Comparison of ENCODE assay signal across 9 mouse cellular contexts in the genomic region with DNA sequence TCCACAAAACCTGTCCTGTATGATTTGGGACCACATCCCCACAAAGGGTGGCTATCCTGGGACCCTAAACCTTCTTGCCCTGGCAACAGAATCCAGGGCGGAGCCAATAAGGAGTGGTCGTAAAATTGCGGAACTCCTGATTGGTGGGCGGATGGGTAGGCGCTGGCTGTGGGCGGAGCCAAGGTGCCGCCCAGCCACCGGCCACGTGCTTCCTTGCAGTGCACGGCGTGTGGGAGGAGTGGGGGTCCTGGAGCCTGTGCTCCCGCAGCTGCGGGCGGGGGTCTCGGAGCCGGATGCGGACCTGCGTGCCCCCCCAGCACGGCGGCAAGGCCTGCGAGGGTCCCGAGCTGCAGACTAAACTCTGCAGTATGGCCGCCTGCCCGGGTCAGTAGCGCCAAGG. TPM values are rescaled to one million over a fixed set of nuclear protein-coding genes. Genes with fewer than 3 reads are reported as not detected.
DNase-seq lines count a peak whose midpoint lies in the region; ATAC-seq and TF ChIP-seq lines count a peak whose summit lies in the region.
"Had no signal": no experiment of that assay in that cellular context is flagged by ENCODE, and none has a peak within 500 bp of the region (broad histone marks: within the 10 kb centered on the region; RNA-seq: fewer than 3 reads in every experiment).

No protein-coding gene starts in this region.

- ATAC-seq in lung, embryonic 14.5 days (ENCODE audit: insufficient read depth), result no peak
- no peak for ATAC-seq in embryonic facial prominence, embryonic 15.5 days (ENCODE audit: insufficient number of reproducible peaks, low FRiP score, low TSS enrichment, low read depth)
- ATAC-seq in limb, embryonic 13.5 days (ENCODE audit: low FRiP score, low read depth), result no peak
- ATAC-seq in inflammation-experienced regulatory T-cells, adult 6 months, result no peak

- peaks cover 10% of the 10 kb centered on the region for H3K4me1 ChIP-seq in lung, embryonic 14.5 days (ENCODE audit: insufficient read depth)
- H3K4me1 ChIP-seq in embryonic facial prominence, embryonic 15.5 days, result peaks cover 13% of the 10 kb centered on the region
- H3K4me1 ChIP-seq in limb, embryonic 13.5 days, result peaks cover 23% of the 10 kb centered on the region

- H3K27ac ChIP-seq in lung, embryonic 14.5 days (ENCODE audit: low read depth), result no peak overlapping the region
- H3K27ac ChIP-seq in embryonic facial prominence, embryonic 15.5 days (replicated peaks), result no peak overlapping the region
- H3K27ac ChIP-seq in limb, embryonic 13.5 days, result no peak overlapping the region

- H3K4me2 ChIP-seq in lung, embryonic 14.5 days, result peak overlapping the region; percentile 61
- peak overlapping the region; percentile 50 for H3K4me2 ChIP-seq in embryonic facial prominence, embryonic 15.5 days (replicated peaks)
- peak overlapping the region; percentile 63 for H3K4me2 ChIP-seq in limb, embryonic 13.5 days (replicated peaks)

- 10% methylated on average over 25 of the region's 25 CpGs for WGBS in lung, embryonic 14.5 days
- 23% methylated on average over 25 of the region's 25 CpGs for WGBS in embryonic facial prominence, embryonic 15.5 days
- 9% methylated on average over 25 of the region's 25 CpGs for WGBS in limb, embryonic 13.5 days

- peak overlapping the region; percentile 37; the same call in 1 of the 2 replicates for H3K9ac ChIP-seq in lung, embryonic 14.5 days
- no peak overlapping the region for H3K9ac ChIP-seq in embryonic facial prominence, embryonic 15.5 days
- H3K9ac ChIP-seq in limb, embryonic 13.5 days, result peak overlapping the region; percentile 54; the same call in 1 of the 2 replicates

- DNase-seq in lung, embryonic 14.5 days, result peak; percentile 57
- no peak for DNase-seq in lung, postnatal 36 days
- peak; percentile 24 for DNase-seq in splenic B cell, adult 2 months (ENCODE audit: low read depth, low spot score)
- DNase-seq in spleen, adult 12 weeks (ENCODE audit: low spot score), result no peak
- DNase-seq in left cerebral cortex, postnatal 4 days, result no peak

- H3K9me3 ChIP-seq in lung, embryonic 14.5 days (ENCODE audit: low read depth, low read length), result no peaks in the 10 kb centered on the region
- H3K9me3 ChIP-seq in embryonic facial prominence, embryonic 15.5 days (replicated peaks), result no peaks in the 10 kb centered on the region
- no peaks in the 10 kb centered on the region for H3K9me3 ChIP-seq in limb, embryonic 13.5 days

- intact Hi-C loops in left cerebral cortex, postnatal 4 days (cut with DNase I), result no loop called here

- no peak for TF ChIP-seq CTCF in lung, embryonic 14.5 days (IDR thresholded peaks at IDR 0.05; ENCODE audit: low read depth)

- H3K36me3 ChIP-seq in lung, embryonic 14.5 days (ENCODE audit: insufficient read depth), result 0 out of 2 replicates have a peak, but pooled peaks cover 7% of the 10 kb centered on the region
- H3K36me3 ChIP-seq in embryonic facial prominence, embryonic 15.5 days, result peaks cover 23% of the 10 kb centered on the region
- peaks cover 23% of the 10 kb centered on the region for H3K36me3 ChIP-seq in limb, embryonic 13.5 days
- no peaks in the 10 kb centered on the region for H3K36me3 ChIP-seq in splenic B cell, adult 2 months (ENCODE audit: control insufficient read depth, insufficient read depth, low read length, poor library complexity, severe bottlenecking)

- peak overlapping the region; percentile 21 for H3K4me3 ChIP-seq in lung, embryonic 14.5 days (ENCODE audit: low read depth, low read length)
- H3K4me3 ChIP-seq in embryonic facial prominence, embryonic 15.5 days (replicated peaks), result peak overlapping the region; percentile 25
- peak overlapping the region; percentile 31 for H3K4me3 ChIP-seq in limb, embryonic 13.5 days

- peaks cover 28% of the 10 kb centered on the region for H3K27me3 ChIP-seq in lung, embryonic 14.5 days (ENCODE audit: insufficient read depth, low read length)
- peaks cover 5% of the 10 kb centered on the region; the same call in 1 of the 2 replicates for H3K27me3 ChIP-seq in embryonic facial prominence, embryonic 15.5 days
- H3K27me3 ChIP-seq in limb, embryonic 13.5 days, result peaks cover 60% of the 10 kb centered on the region
- no peaks in the 10 kb centered on the region for H3K27me3 ChIP-seq in splenic B cell, adult 2 months (ENCODE audit: control insufficient read depth, insufficient read depth, low read length, poor library complexity, severe bottlenecking)

RNA-seq across cellular contexts. Expression of a gene that starts 21.9 kb away (rescaled TPM):
- 2.0 TPM in 2 replicates for polyA plus RNA-seq in lung, embryonic 14.5 days (2014; fragmentation: Nextera tagmentation; extraction: Ambion mirVana)
- 7.0 and 7.1 TPM in 2 replicates for polyA plus RNA-seq in embryonic facial prominence, embryonic 15.5 days (2015; fragmentation: Nextera tagmentation; extraction: Ambion mirVana)
- 4.0 and 4.8 TPM in 2 replicates for polyA plus RNA-seq in limb, embryonic 13.5 days (2015; fragmentation: Nextera tagmentation; extraction: Ambion mirVana)
- 1 to 10 TPM in 1 of 3 experiments, under 1 TPM in 1, not detected in 1; 0.58 to 1.2 TPM for polyA plus RNA-seq in inflammation-experienced regulatory T-cells, adult 6 months (2017; shearing (Covaris generic))
- 100 to 1,000 TPM; 235 to 263 TPM for total RNA-seq in left cerebral cortex, postnatal 4 days (2021)
- total RNA-seq: liver, adult 2 months had no signal

RNA-seq across cellular contexts. Expression of a gene that starts 41.1 kb away (rescaled TPM):
- 55.7 and 59.5 TPM in 2 replicates for polyA plus RNA-seq in lung, embryonic 14.5 days (2014; fragmentation: Nextera tagmentation; extraction: Ambion mirVana)
- polyA plus RNA-seq in embryonic facial prominence, embryonic 15.5 days (2015; fragmentation: Nextera tagmentation; extraction: Ambion mirVana), result 183 and 190 TPM in 2 replicates
- polyA plus RNA-seq in limb, embryonic 13.5 days (2015; fragmentation: Nextera tagmentation; extraction: Ambion mirVana), result 64.6 and 65.8 TPM in 2 replicates
- not detected for polyA plus RNA-seq in inflammation-experienced regulatory T-cells, adult 6 months (2017; shearing (Covaris generic))
- total RNA-seq in left cerebral cortex, postnatal 4 days (2021), result 10 to 100 TPM; 19.5 to 24.1 TPM

Comparison
In these comparisons a context has a peak if more than half of its experiments do, and no peak if none do; other contexts are left out.
1. DNase-seq: peak in lung, embryonic 14.5 days (single experiment) and splenic B cell, adult 2 months (single experiment); none in lung, postnatal 36 days (single experiment), spleen, adult 12 weeks (single experiment) and left cerebral cortex, postnatal 4 days (single experiment).
2. RNA of a gene that starts 41.1 kb away (polyA plus RNA-seq): 183 to 190 TPM in embryonic facial prominence, embryonic 15.5 days, 64.6 to 65.8 TPM in limb, embryonic 13.5 days and 55.7 to 59.5 TPM in lung, embryonic 14.5 days; not detected in inflammation-experienced regulatory T-cells, adult 6 months; every median in the first group is over 10 times any median in the second.
3. Peak in every context shown above with its lines, with median percentiles within 50 percentile points of each other: H3K4me2 ChIP-seq and H3K4me3 ChIP-seq.